Mouse (Mus musculus): ENCODE measurements around the gene Snf8. TPM values are rescaled to one million over a fixed set of nuclear protein-coding genes. Genes with fewer than 3 reads are reported as not detected.

The Snf8 gene
- polyA plus RNA-seq, 1 experiment from 2014 or later = 110 TPM

DNA sequence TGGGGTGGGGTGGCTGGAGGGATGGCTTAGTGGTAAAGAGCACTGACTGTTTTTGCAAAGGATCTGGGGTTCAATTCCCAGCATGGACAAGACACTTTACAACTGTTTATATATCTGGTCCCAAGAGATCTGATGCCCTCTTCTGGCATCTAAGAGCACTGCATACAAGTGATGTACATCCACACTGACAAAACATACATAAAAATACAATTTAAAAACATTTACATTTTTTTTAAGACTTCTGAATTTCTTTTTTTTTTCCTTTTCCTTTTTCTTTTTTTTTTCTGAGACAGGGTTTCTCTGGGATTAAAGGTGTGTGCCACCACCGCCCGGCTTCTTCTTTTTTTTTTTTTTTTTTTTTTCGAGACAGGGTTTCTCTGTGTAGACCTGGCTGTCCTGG, 1.4 kb upstream of the Snf8 start:
- DNase-seq (ENCODE audit: low spot score) = no peak
- WGBS = 86% methylated on average over 2 of the region's 3 CpGs
- Histone ChIP-seq H3K4me3 (no peak overlapping the region), H3K36me3 (0 out of 2 replicates have a peak, but pooled peaks cover 9% of the 10 kb centered on the region), H3K4me1 (peaks cover 20% of the 10 kb centered on the region), H3K27ac (replicated peaks) (no peak overlapping the region), H3K9me3 (replicated peaks) (no peaks in the 10 kb centered on the region), H3K27me3 (ENCODE audit: low read depth, poor library complexity, severe bottlenecking) (no peaks in the 10 kb centered on the region)

GRCm38 (mm10) chr11:96034116-96034515, 569 bp upstream of the Snf8 start:
- Histone ChIP-seq H3K4me3 (peak overlapping the region; percentile 84), H3K36me3 (peaks cover 16% of the 10 kb centered on the region), H3K27ac (replicated peaks) (peak overlapping the region; percentile 85), H3K4me1 (peaks cover 20% of the 10 kb centered on the region), H3K9me3 (replicated peaks) (no peaks in the 10 kb centered on the region), H3K27me3 (ENCODE audit: low read depth, poor library complexity, severe bottlenecking) (no peaks in the 10 kb centered on the region)
- WGBS = 47% methylated on average over 8 of the region's 8 CpGs
- no peak for DNase-seq (ENCODE audit: low spot score)

DNA sequence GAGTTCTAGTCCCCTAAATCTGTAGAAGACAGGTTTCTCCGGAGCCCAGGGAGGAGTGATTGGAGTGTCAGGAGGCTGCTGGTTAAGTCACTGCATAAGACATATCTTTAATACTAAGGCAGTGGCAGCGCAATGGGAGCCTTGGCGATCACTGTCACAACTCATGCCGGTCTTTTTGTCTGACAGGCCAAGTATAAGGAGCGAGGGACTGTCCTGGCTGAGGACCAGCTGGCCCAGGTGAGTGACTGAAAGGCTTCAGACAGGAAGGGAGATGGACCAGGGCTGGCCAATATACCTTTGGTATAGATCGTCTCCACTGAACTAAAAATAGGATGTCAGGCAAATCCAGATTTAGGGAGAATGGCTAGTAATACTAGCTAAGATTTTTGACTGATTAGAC, 448 bp downstream of the Snf8 start:
- 13% methylated on average over 6 of the region's 6 CpGs for WGBS
- peaks cover 20% of the 10 kb centered on the region for H3K4me1 ChIP-seq
- H3K4me3 ChIP-seq = peak overlapping the region; percentile 84
- H3K27me3 ChIP-seq (ENCODE audit: low read depth, poor library complexity, severe bottlenecking) = no peaks in the 10 kb centered on the region
- no peaks in the 10 kb centered on the region for H3K9me3 ChIP-seq (replicated peaks)
- no peak for DNase-seq (ENCODE audit: low spot score)
- peaks cover 23% of the 10 kb centered on the region for H3K36me3 ChIP-seq
- peak overlapping the region; percentile 85 for H3K27ac ChIP-seq (replicated peaks)

DNA sequence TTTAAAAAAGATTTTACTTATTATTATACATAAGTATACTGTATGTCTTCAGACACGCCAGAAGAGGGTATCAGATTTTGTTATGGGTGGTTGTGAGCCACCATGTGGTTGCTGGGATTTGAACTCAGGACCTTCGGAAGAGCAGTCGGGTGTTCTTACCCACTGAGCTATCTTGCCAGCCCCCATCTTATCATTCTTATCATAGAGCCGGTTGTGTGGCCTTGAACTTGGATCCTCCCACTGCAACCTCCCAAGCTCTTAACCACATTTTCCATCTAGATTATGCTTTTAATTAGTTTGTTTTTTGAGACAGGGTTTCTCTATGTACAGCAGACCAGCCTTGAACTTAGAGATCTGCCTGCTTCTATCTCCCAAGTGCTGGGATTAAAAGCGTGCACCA, 2.8 kb downstream of the Snf8 start:
- 92% methylated on average over 5 of the region's 5 CpGs for WGBS
- Histone ChIP-seq H3K27ac (replicated peaks) (no peak overlapping the region), H3K4me3 (no peak overlapping the region), H3K4me1 (peaks cover 20% of the 10 kb centered on the region), H3K9me3 (replicated peaks) (no peaks in the 10 kb centered on the region), H3K27me3 (ENCODE audit: low read depth, poor library complexity, severe bottlenecking) (no peaks in the 10 kb centered on the region), H3K36me3 (peaks cover 42% of the 10 kb centered on the region)
- no peak for DNase-seq (ENCODE audit: low spot score)

GRCm38 (mm10) chr11:96038560-96038959, 3.9 kb downstream of the Snf8 start:
- WGBS = 92% methylated on average over 1 of the region's 1 CpGs
- H3K4me1 ChIP-seq = peaks cover 20% of the 10 kb centered on the region
- peaks cover 52% of the 10 kb centered on the region for H3K36me3 ChIP-seq
- H3K27me3 ChIP-seq (ENCODE audit: low read depth, poor library complexity, severe bottlenecking) = no peaks in the 10 kb centered on the region
- H3K27ac ChIP-seq (replicated peaks) = no peak overlapping the region
- H3K4me3 ChIP-seq = no peak overlapping the region
- no peak for DNase-seq (ENCODE audit: low spot score)
- H3K9me3 ChIP-seq (replicated peaks) = no peaks in the 10 kb centered on the region

- Histone ChIP-seq H3K4me1 (no peaks in the 10 kb centered on the region), H3K4me3 (no peak overlapping the region), H3K27ac (replicated peaks) (no peak overlapping the region), H3K27me3 (ENCODE audit: low read depth, poor library complexity, severe bottlenecking) (no peaks in the 10 kb centered on the region), H3K9me3 (replicated peaks) (no peaks in the 10 kb centered on the region), H3K36me3 (peaks cover 84% of the 10 kb centered on the region)
- DNase-seq (ENCODE audit: low spot score) = no peak
- WGBS = 88% methylated on average over 11 of the region's 11 CpGs
Observed at GRCm38 (mm10) chr11:96044803-96045567, 10.3 kb downstream of the Snf8 start.

DNA sequence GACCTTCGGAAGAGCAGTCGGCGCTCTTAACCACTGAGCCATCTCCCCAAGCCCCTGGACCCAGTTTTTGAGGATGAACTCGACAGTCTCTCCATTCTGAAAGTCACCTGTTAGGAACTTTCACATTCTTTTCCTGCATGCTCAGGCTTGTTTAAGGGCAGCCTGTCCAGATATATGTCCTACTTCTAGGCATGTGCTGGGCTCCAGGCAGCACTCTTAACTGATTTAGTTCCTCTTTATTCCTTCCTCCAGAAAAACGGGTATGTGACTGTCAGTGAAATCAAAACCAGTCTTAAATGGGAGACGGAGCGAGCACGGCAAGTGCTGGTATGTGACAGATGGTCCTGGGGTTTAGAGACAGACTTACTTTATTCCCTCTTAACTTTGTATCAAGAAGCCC, 11.3 kb downstream of the Snf8 start:
- no peaks in the 10 kb centered on the region for H3K27me3 ChIP-seq (ENCODE audit: low read depth, poor library complexity, severe bottlenecking)
- WGBS = 91% methylated on average over 8 of the region's 8 CpGs
- no peaks in the 10 kb centered on the region for H3K9me3 ChIP-seq (replicated peaks)
- H3K4me3 ChIP-seq = no peak overlapping the region
- no peak overlapping the region for H3K27ac ChIP-seq (replicated peaks)
- H3K36me3 ChIP-seq = peaks cover 86% of the 10 kb centered on the region
- no peaks in the 10 kb centered on the region for H3K4me1 ChIP-seq
- DNase-seq (ENCODE audit: low spot score) = no peak

DNA sequence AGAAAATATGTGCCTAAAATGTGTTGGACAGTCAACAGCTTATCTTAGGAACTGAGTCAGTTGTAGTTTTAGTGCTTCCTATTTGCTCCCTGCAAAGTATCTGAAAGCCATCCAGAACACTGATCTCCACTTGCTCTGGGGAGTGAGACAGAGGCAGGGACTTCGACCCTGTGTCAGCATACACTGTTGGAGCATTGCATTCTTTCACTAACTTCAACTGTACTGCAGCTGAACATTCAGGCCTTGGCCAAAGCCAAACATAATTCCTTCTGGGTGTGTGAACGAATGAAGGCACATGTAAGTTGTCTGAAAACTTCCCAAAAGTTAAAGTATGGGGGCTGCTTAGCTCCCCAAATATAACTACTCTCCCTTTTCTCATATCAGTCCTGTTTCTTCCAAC, 12.1 kb downstream of the Snf8 start:
- no peak overlapping the region for H3K27ac ChIP-seq (replicated peaks)
- H3K4me1 ChIP-seq = no peaks in the 10 kb centered on the region
- no peaks in the 10 kb centered on the region for H3K9me3 ChIP-seq (replicated peaks)
- 85% methylated on average over 2 of the region's 2 CpGs for WGBS
- peaks cover 90% of the 10 kb centered on the region for H3K36me3 ChIP-seq
- H3K27me3 ChIP-seq (ENCODE audit: low read depth, poor library complexity, severe bottlenecking) = no peaks in the 10 kb centered on the region
- no peak overlapping the region for H3K4me3 ChIP-seq
- DNase-seq (ENCODE audit: low spot score) = no peak

DNA sequence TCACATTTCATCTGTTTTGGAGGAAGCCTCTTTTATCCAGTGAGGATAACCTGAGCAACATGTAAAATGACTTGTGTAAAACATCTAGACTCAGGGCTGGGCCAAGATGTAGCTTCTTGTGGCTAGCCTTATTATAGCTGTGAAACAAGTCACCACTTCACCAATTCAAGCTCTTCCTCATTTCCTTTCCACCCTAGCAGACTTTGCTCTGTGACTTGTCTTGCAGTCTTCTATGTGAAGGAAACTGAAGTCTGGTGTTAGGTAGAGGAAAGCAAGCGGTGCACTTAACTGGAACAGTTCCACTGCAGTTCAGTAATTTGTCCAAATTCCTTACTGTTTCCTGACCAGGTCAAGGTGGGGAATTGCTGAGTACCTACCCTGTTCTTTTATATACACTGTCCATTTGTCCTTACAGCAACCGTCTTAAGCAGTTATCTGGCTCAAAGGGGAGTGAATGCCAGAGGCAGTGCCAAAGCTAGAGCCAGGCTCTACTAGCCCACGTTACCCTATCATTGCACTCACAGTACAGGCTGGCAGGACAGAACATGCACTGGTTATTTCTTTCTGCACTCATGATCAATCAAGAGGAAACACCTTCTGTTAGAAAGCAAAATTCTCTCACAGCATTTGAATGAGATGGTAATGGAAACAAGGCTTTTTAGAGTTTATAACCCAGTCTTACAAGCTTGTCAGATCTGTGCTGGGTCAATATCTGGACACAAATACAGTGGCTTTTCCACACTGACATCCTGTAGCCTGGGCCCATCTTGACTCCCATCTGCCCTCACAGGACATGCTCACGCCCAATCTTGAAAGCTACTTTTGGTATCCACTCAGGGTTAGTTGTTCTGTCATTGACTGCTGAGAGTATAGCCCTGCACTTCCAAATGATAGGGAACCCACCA, 13.0 kb downstream of the Snf8 start:
- WGBS = 86% methylated on average over 4 of the region's 4 CpGs
- Histone ChIP-seq H3K4me1 (no peaks in the 10 kb centered on the region), H3K27ac (replicated peaks) (no peak overlapping the region), H3K27me3 (ENCODE audit: low read depth, poor library complexity, severe bottlenecking) (no peaks in the 10 kb centered on the region), H3K4me3 (no peak overlapping the region), H3K9me3 (replicated peaks) (no peaks in the 10 kb centered on the region), H3K36me3 (peaks cover 90% of the 10 kb centered on the region)
- DNase-seq (ENCODE audit: low spot score) = no peak

GRCm38 (mm10) chr11:96049939-96050338, 15.3 kb downstream of the Snf8 start:
- Histone ChIP-seq H3K4me1 (no peaks in the 10 kb centered on the region), H3K36me3 (peaks cover 93% of the 10 kb centered on the region), H3K27me3 (ENCODE audit: low read depth, poor library complexity, severe bottlenecking) (no peaks in the 10 kb centered on the region), H3K27ac (replicated peaks) (no peak overlapping the region), H3K4me3 (no peak overlapping the region), H3K9me3 (replicated peaks) (no peaks in the 10 kb centered on the region)
- WGBS = 85% methylated on average over 4 of the region's 4 CpGs
- no peak for DNase-seq (ENCODE audit: low spot score)

DNA sequence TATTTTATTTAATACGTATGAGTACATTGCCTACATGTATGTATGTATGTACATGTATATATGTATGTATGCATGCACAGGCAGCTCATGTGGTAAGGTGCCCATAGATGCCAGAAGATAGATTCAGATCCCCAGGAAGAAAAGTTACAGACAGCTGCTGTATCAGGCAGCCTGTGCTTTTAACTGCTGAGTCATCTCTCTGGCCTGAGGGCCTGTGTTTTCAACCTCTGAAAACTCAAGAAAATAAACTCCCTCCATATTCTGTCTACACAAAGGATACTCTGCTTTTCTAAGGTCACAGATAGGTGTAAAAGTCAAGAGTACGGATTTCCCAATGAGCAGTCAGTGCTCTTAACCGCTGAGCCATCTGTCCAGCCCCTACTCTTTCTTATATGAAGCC, 16.2 kb downstream of the Snf8 start:
- DNase-seq (ENCODE audit: low spot score) = no peak
- Histone ChIP-seq H3K27me3 (ENCODE audit: low read depth, poor library complexity, severe bottlenecking) (no peaks in the 10 kb centered on the region), H3K9me3 (replicated peaks) (no peaks in the 10 kb centered on the region), H3K4me3 (no peak overlapping the region), H3K27ac (replicated peaks) (no peak overlapping the region), H3K4me1 (no peaks in the 10 kb centered on the region), H3K36me3 (peaks cover 97% of the 10 kb centered on the region)
- 95% methylated on average over 3 of the region's 3 CpGs for WGBS

- peaks cover 10% of the 10 kb centered on the region for H3K4me1 ChIP-seq
- H3K9me3 ChIP-seq (replicated peaks) = no peaks in the 10 kb centered on the region
- no peak for DNase-seq (ENCODE audit: low spot score)
- no peak overlapping the region for H3K27ac ChIP-seq (replicated peaks)
- H3K27me3 ChIP-seq (ENCODE audit: low read depth, poor library complexity, severe bottlenecking) = no peaks in the 10 kb centered on the region
- no peak overlapping the region for H3K4me3 ChIP-seq
- peaks cover 97% of the 10 kb centered on the region for H3K36me3 ChIP-seq
- 94% methylated on average over 4 of the region's 4 CpGs for WGBS
Observed at GRCm38 (mm10) chr11:96058309-96058708, 23.6 kb downstream of the Snf8 start.
